Mouse (Mus musculus) G1E (cell line): ENCODE data around the gene AC131692.1.

Source experiments
- CTCF ChIP-seq: IDR thresholded peaks from 2 replicates; pipeline ENCODE4 v1.5.1; 2012; ENCODE audit warnings: low read depth, low read length, inconsistent platforms, mixed read lengths
- GATA1 ChIP-seq: IDR thresholded peaks from 2 replicates; pipeline ENCODE4 v1.6.1; 2012; ENCODE audit warnings: borderline replicate concordance, low read length, inconsistent platforms, mixed read lengths
- POLR2AphosphoS5 ChIP-seq: IDR thresholded peaks from 2 replicates; pipeline ENCODE4 v1.6.1; 2012; ENCODE audit warnings: low read depth, low read length, inconsistent platforms; ENCODE audit not compliant: insufficient replicate concordance
- TAL1 ChIP-seq: conservative IDR thresholded peaks from 2 replicates; pipeline ENCODE4 v1.6.1; 2012; ENCODE audit warnings: low read depth, low read length, inconsistent platforms, mixed read lengths

GRCm38 (mm10) chr19:6097847-6098246, 3.6 kb downstream of the AC131692.1 start:
- no peak for TF ChIP-seq CTCF
- no peak for TF ChIP-seq GATA1
- no peak for TF ChIP-seq POLR2AphosphoS5
- TF ChIP-seq TAL1 = no peak
